Mouse (Mus musculus) erythroblast, embryonic 14.5 days (primary cell): Measurements from ENCODE around the gene Bri3bp. TPM values are rescaled to one million over a fixed set of nuclear protein-coding genes. Genes with fewer than 3 reads are reported as not detected.

Experiments
- H3K27me3 ChIP-seq: 2 replicates; pipeline ENCODE4 v1.6.1; 2012; ENCODE audit warnings: inconsistent platforms; ENCODE audit not compliant: control insufficient read depth
- H3K36me3 ChIP-seq: 2 replicates; pipeline ENCODE4 v1.6.1; 2012; ENCODE audit warnings: mild to moderate bottlenecking, inconsistent platforms; ENCODE audit not compliant: control insufficient read depth
- H3K4me1 ChIP-seq: 2 replicates; pipeline ENCODE4 v1.6.1; 2012; ENCODE audit warnings: inconsistent platforms; ENCODE audit not compliant: control insufficient read depth
- H3K4me3 ChIP-seq: replicated peaks from 2 replicates; pipeline ENCODE3; 2012; ENCODE audit warnings: moderate library complexity, mild to moderate bottlenecking, inconsistent platforms
- H3K9me3 ChIP-seq: 2 replicates; pipeline ENCODE4 v1.6.1; 2012; ENCODE audit warnings: low read length, inconsistent platforms, mixed read lengths; ENCODE audit not compliant: control insufficient read depth
- GATA1 ChIP-seq: IDR thresholded peaks from 2 replicates; pipeline ENCODE4 v1.6.1; 2012; ENCODE audit warnings: low read length, inconsistent platforms, mixed read lengths
- TAL1 ChIP-seq: IDR thresholded peaks from 3 replicates; pipeline ENCODE4 v1.6.1; 2012; ENCODE audit warnings: low read length, inconsistent platforms, mixed read lengths
- polyA plus RNA-seq: library from polyadenylated mRNA; stranded (reverse); fragments of >175 nt; gene quantifications from 2 replicates; pipeline ENCODE4 v1.2.3, GENCODE M21; 2012

Gene Bri3bp
- polyA plus RNA-seq, 1 experiment = 0.38 TPM

- H3K36me3 ChIP-seq = no peaks in the 10 kb centered on the region
- H3K4me3 ChIP-seq = no peak overlapping the region
Observed at GRCm38 (mm10) chr5:125402476-125402875, 38.9 kb upstream of the Bri3bp start.

GRCm38 (mm10) chr5:125402991-125403390 lies 38.4 kb upstream of the Bri3bp start:
- Histone ChIP-seq H3K9me3 (no peaks in the 10 kb centered on the region; the same call in 1 of the 2 replicates), H3K36me3 (no peaks in the 10 kb centered on the region), H3K4me1 (peaks cover 45% of the 10 kb centered on the region), H3K27me3 (peaks cover 60% of the 10 kb centered on the region), H3K4me3 (no peak overlapping the region)
- TF ChIP-seq GATA1 = no peak
- no peak for TF ChIP-seq TAL1

More at GRCm38 (mm10) chr5:125402476-125402875, 38.9 kb upstream of the Bri3bp start:
- Histone ChIP-seq H3K27me3 (peaks cover 60% of the 10 kb centered on the region), H3K9me3 (no peaks in the 10 kb centered on the region; the same call in 1 of the 2 replicates), H3K4me1 (peaks cover 41% of the 10 kb centered on the region)
- TF ChIP-seq GATA1 (no peak), TAL1 (no peak)

GRCm38 (mm10) chr5:125403481-125404465 lies 37.6 kb upstream of the Bri3bp start:
- no peaks in the 10 kb centered on the region for H3K36me3 ChIP-seq
- H3K9me3 ChIP-seq = no peaks in the 10 kb centered on the region; the same call in 1 of the 2 replicates
- peak overlapping the region; percentile 67 for H3K4me3 ChIP-seq
- peaks cover 52% of the 10 kb centered on the region for H3K27me3 ChIP-seq
- peaks cover 53% of the 10 kb centered on the region for H3K4me1 ChIP-seq
- TF ChIP-seq GATA1 = no peak
- no peak for TF ChIP-seq TAL1

- Histone ChIP-seq H3K4me1 (peaks cover 60% of the 10 kb centered on the region), H3K36me3 (no peaks in the 10 kb centered on the region), H3K9me3 (no peaks in the 10 kb centered on the region; the same call in 1 of the 2 replicates), H3K4me3 (peak overlapping the region; percentile 67), H3K27me3 (peaks cover 45% of the 10 kb centered on the region)
- TF ChIP-seq GATA1 = no peak
- no peak for TF ChIP-seq TAL1
Observed at GRCm38 (mm10) chr5:125404536-125404902, 36.8 kb upstream of the Bri3bp start.

GRCm38 (mm10) chr5:125404903-125405545 lies 36.3 kb upstream of the Bri3bp start:
- Histone ChIP-seq H3K4me3 (peak overlapping the region; percentile 67), H3K27me3 (peaks cover 40% of the 10 kb centered on the region), H3K4me1 (peaks cover 65% of the 10 kb centered on the region), H3K36me3 (no peaks in the 10 kb centered on the region), H3K9me3 (no peaks in the 10 kb centered on the region; the same call in 1 of the 2 replicates)
- no peak for TF ChIP-seq GATA1

GRCm38 (mm10) chr5:125405546-125406248 lies 35.7 kb upstream of the Bri3bp start:
- H3K4me1 ChIP-seq = peaks cover 72% of the 10 kb centered on the region
- no peaks in the 10 kb centered on the region; the same call in 1 of the 2 replicates for H3K9me3 ChIP-seq
- no peak for TF ChIP-seq TAL1
- no peak for TF ChIP-seq GATA1

GRCm38 (mm10) chr5:125406322-125407016 lies 34.9 kb upstream of the Bri3bp start:
- Histone ChIP-seq H3K4me1 (peaks cover 72% of the 10 kb centered on the region), H3K36me3 (no peaks in the 10 kb centered on the region), H3K27me3 (peaks cover 25% of the 10 kb centered on the region), H3K4me3 (peak overlapping the region; percentile 67), H3K9me3 (no peaks in the 10 kb centered on the region; the same call in 1 of the 2 replicates)
- TF ChIP-seq GATA1 = no peak
- TF ChIP-seq TAL1 = no peak

More at GRCm38 (mm10) chr5:125405546-125406248, 35.7 kb upstream of the Bri3bp start:
- H3K36me3 ChIP-seq = no peaks in the 10 kb centered on the region
- H3K27me3 ChIP-seq = peaks cover 33% of the 10 kb centered on the region
- H3K4me3 ChIP-seq = peak overlapping the region; percentile 67
